Mouse (Mus musculus): ENCODE measurements at regions not wholly inside any gene's neighbourhood (a gene's known extent, or its start where the extent isn't known, plus 50 kb on each side); places are given as distances from the start of the nearest gene placed in this dataset.

DNA sequence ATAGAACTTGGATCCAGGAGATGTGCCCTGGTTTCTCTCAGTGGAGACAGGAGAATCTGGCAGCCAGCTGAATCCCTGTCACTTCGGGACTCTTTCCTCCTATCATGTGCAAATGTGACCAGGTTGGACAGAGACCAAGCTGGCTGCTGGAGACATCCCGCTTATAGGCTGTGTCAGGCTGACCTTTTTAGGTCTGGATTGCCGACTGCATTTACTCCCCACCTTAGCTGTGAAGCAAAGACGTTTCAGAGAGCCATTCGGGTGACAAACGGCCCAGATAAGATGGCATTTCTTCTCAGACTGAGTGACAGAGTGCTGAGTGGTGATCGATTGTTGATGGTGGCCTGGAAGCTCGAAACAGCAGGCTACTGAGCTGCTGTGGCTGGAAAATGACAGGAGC lies 128.6 kb downstream of the Ifng start:
- TF ChIP-seq CTCF (conservative IDR thresholded peaks at IDR 0.05 in 1 of 2, IDR thresholded peaks at IDR 0.05 in 1 of 2; ENCODE audit: low read depth in 2 of 2, low read length in 2 of 2) (no peak), TCF12 (IDR thresholded peaks at IDR 0.05; ENCODE audit: low read depth, low read length) (no peak), HCFC1 (IDR thresholded peaks at IDR 0.05; ENCODE audit: low read depth, low read length) (no peak), POLR2A (IDR thresholded peaks at IDR 0.05; ENCODE audit: low read depth, low read length) (no peak), UBTF (IDR thresholded peaks at IDR 0.05; ENCODE audit: low read depth, low read length) (no peak), EP300 (IDR thresholded peaks at IDR 0.05; ENCODE audit: low read length) (no peak), MAX (IDR thresholded peaks at IDR 0.05; ENCODE audit: low read length) (no peak), MAZ (IDR thresholded peaks at IDR 0.05; ENCODE audit: low read depth, low read length) (no peak), MXI1 (IDR thresholded peaks at IDR 0.05; ENCODE audit: low read depth, low read length) (no peak), E2F4 (IDR thresholded peaks at IDR 0.05; ENCODE audit: insufficient replicate concordance, low read depth, low read length) (no peak), NELFE (IDR thresholded peaks at IDR 0.05; ENCODE audit: low read depth, low read length) (no peak), USF1 (IDR thresholded peaks at IDR 0.05; ENCODE audit: low read depth, low read length) (no peak), MYC (IDR thresholded peaks at IDR 0.05; ENCODE audit: low read depth, low read length) (no peak), PAX5 (IDR thresholded peaks at IDR 0.05; ENCODE audit: low read length) (no peak)
